Mouse (Mus musculus): ENCODE data around the gene Atl3. TPM values are rescaled to one million over a fixed set of nuclear protein-coding genes. Genes with fewer than 3 reads are reported as not detected.
A peak's percentile ranks its signal among the peaks of the same experiment; 100 is the strongest.

The Atl3 gene
- polyA plus RNA-seq, 1 experiment from 2014 or later: 14.8 TPM

DNA sequence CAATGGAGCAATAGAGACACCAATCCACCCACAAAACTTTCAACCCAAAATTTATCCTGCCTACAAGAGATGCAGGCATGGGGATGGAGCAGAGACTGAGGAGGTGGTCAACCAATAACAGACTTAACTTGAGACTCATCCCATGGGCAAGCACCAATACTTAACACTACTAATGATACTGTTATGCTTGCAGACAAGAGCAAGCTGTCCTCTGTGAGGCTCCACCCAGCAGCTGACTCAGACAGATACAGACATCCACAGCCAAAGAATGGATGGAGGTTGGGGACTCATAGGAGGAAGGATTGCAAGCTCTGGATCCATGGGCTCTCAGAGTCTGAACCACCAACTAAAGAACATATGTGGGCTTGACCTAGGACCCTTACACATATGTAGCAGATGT, 59.6 kb downstream of the Atl3 start:
- H3K9me3 ChIP-seq (replicated peaks; ENCODE audit: low read length): no peaks in the 10 kb centered on the region
- no peak overlapping the region for H3K4me3 ChIP-seq (replicated peaks; ENCODE audit: low read depth, low read length)
- no peak overlapping the region for H3K27ac ChIP-seq
- TF ChIP-seq CTCF (IDR thresholded peaks at IDR 0.05; ENCODE audit: low read depth): no peak
- H3K9ac ChIP-seq (ENCODE audit: low read depth, low read length): no peak overlapping the region
- DNase-seq (ENCODE audit: low spot score): no peak
- no peaks in the 10 kb centered on the region for H3K27me3 ChIP-seq (ENCODE audit: insufficient read depth, low read length)
- no peak for ATAC-seq (replicated peaks; ENCODE audit: low FRiP score, low read depth)
- no peak overlapping the region for H3K4me2 ChIP-seq (ENCODE audit: low read length)
- H3K4me1 ChIP-seq (replicated peaks; ENCODE audit: insufficient read depth, low read length): peaks cover 4% of the 10 kb centered on the region; the same call in 1 of the 2 replicates
- no peaks in the 10 kb centered on the region for H3K36me3 ChIP-seq (ENCODE audit: insufficient read depth, low read length)

DNA sequence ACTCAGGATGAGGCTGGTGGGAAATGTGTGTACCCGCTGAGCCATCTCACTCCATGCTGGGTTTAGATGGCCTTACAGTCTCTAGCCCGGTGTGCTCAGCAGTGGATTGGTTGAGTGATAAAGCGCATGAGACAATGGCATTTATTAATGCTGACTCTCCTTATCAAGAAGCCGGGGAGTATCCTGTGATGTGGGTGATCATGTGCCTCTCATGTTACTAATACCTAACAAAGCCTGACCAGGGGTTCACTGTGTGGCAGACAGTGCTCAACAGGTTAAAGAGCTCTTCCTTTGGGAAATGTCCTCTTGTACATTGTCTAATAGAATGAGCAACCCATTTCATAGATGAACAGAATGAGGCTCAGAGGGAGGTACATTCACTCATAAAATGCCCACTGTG, 61.0 kb downstream of the Atl3 start:
- Histone ChIP-seq H3K4me2 (ENCODE audit: low read length) (no peak overlapping the region), H3K4me1 (replicated peaks; ENCODE audit: insufficient read depth, low read length) (peaks cover 5% of the 10 kb centered on the region; the same call in 1 of the 2 replicates), H3K9ac (ENCODE audit: low read depth, low read length) (no peak overlapping the region), H3K36me3 (ENCODE audit: insufficient read depth, low read length) (no peaks in the 10 kb centered on the region), H3K4me3 (replicated peaks; ENCODE audit: low read depth, low read length) (no peak overlapping the region), H3K9me3 (replicated peaks; ENCODE audit: low read length) (no peaks in the 10 kb centered on the region), H3K27ac (no peak overlapping the region), H3K27me3 (ENCODE audit: insufficient read depth, low read length) (no peaks in the 10 kb centered on the region)
- ATAC-seq (replicated peaks; ENCODE audit: low FRiP score, low read depth) (no peak), DNase-seq (ENCODE audit: low spot score) (no peak)
- 71% methylated on average over 4 of the region's 4 CpGs for WGBS
- no peak for TF ChIP-seq CTCF (IDR thresholded peaks at IDR 0.05; ENCODE audit: low read depth)

DNA sequence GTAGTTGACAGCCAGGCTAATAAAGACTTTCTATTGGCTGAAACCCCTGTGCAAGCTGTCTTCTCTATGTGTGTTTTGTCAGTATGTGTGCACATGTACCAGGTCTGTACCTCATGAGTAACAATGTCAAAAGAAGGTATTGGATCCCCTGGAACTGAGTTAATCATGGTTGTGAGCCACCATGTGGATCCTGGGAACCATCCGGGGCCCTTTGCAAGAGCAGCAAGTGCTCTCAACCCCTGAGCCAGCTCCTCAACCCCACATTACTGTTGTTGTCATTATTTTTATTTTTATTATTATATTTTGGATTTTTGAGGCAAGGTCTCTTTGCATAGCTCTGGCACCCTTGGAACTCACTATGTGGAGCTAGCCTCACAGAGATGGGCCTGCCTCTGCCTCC, 62.8 kb downstream of the Atl3 start:
- no peaks in the 10 kb centered on the region for H3K36me3 ChIP-seq (ENCODE audit: insufficient read depth, low read length)
- H3K9ac ChIP-seq (ENCODE audit: low read depth, low read length): no peak overlapping the region
- H3K27ac ChIP-seq: no peak overlapping the region
- H3K4me2 ChIP-seq (ENCODE audit: low read length): no peak overlapping the region
- no peaks in the 10 kb centered on the region for H3K9me3 ChIP-seq (replicated peaks; ENCODE audit: low read length)
- ATAC-seq (replicated peaks; ENCODE audit: low FRiP score, low read depth): no peak
- 88% methylated on average over 1 of the region's 1 CpGs for WGBS
- DNase-seq (ENCODE audit: low spot score): no peak
- H3K4me1 ChIP-seq (replicated peaks; ENCODE audit: insufficient read depth, low read length): peaks cover 5% of the 10 kb centered on the region; the same call in 1 of the 2 replicates
- no peak overlapping the region for H3K4me3 ChIP-seq (replicated peaks; ENCODE audit: low read depth, low read length)
- no peaks in the 10 kb centered on the region for H3K27me3 ChIP-seq (ENCODE audit: insufficient read depth, low read length)
- TF ChIP-seq CTCF (IDR thresholded peaks at IDR 0.05; ENCODE audit: low read depth): no peak

DNA sequence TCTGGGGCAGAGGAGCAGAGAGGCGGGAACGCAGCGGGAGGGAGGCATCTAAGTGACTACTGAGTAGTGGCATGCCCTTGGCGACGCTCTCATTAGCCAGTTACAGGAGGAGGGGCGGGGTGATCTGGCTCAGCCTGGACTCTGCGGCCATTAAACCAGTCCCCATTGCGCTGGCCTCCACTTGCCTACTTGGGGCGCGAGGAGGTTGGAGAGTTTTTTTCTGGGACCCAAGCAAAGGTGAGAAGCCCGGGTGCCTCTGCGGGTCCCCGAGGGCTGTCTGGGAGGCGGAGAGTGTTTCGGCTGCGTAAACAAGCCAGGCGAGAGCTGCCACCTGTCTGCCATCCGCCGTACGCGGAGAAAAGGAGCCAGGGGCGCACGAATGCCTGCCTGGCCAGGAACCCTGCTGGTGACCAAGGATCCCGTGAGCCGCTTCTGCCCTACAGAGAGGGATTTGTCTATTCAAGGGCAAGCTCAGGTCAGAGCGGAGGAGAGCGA, 63.5 kb downstream of the Atl3 start, which contains the start of gene Pla2g16:
Gene Pla2g16 (plus strand): TSS at position 132 of the 495 bp plus-strand sequence.
- ATAC-seq (replicated peaks; ENCODE audit: low FRiP score, low read depth): peak; percentile 93

DNA sequence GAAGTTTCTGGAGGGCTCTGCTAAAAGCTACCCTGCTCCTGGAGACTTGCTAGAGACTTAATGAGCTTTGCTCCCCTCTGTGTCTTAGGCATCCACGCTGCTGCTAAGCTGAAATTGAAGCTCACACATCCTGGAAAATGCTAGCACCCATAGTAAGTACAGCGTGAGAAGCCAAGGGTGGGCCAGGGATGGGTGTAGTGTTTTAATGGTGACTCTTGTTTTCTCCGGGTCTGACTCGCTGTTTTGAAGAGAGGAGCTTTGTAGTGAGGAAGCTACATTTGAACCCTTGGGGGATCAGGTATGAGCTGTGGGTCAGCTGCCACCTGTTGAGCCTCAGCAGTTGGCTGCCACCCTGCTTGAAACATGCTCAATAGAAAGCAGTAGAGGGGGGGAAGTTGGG, 64.0 kb downstream of the Atl3 start:
- ATAC-seq (replicated peaks; ENCODE audit: low FRiP score, low read depth): no peak
- DNase-seq (ENCODE audit: low spot score): no peak
- H3K36me3 ChIP-seq (ENCODE audit: insufficient read depth, low read length): no peaks in the 10 kb centered on the region
- TF ChIP-seq CTCF (IDR thresholded peaks at IDR 0.05; ENCODE audit: low read depth): no peak
- peak overlapping the region; percentile 55 for H3K4me3 ChIP-seq (replicated peaks; ENCODE audit: low read depth, low read length)
- H3K9ac ChIP-seq (ENCODE audit: low read depth, low read length): peak overlapping the region; percentile 65
- peak overlapping the region; percentile 81 for H3K4me2 ChIP-seq (ENCODE audit: low read length)
- WGBS: 10% methylated on average over 4 of the region's 4 CpGs
- 0 out of 2 replicates have a peak overlapping the region, but pooled peaks have one; percentile 19 for H3K27ac ChIP-seq
- H3K27me3 ChIP-seq (ENCODE audit: insufficient read depth, low read length): no peaks in the 10 kb centered on the region
- no peaks in the 10 kb centered on the region for H3K9me3 ChIP-seq (replicated peaks; ENCODE audit: low read length)
- H3K4me1 ChIP-seq (replicated peaks; ENCODE audit: insufficient read depth, low read length): peaks cover 5% of the 10 kb centered on the region; the same call in 1 of the 2 replicates

More for the DNA sequence above, 63.5 kb downstream of the Atl3 start, which contains the start of gene Pla2g16:
- Histone ChIP-seq H3K27me3 (ENCODE audit: insufficient read depth, low read length) (no peaks in the 10 kb centered on the region), H3K4me1 (replicated peaks; ENCODE audit: insufficient read depth, low read length) (peaks cover 5% of the 10 kb centered on the region; the same call in 1 of the 2 replicates), H3K9me3 (replicated peaks; ENCODE audit: low read length) (no peaks in the 10 kb centered on the region), H3K4me2 (ENCODE audit: low read length) (peak within 1 kb of the TSS; percentile 81), H3K9ac (ENCODE audit: low read depth, low read length) (peak within 1 kb of the TSS; percentile 65), H3K36me3 (ENCODE audit: insufficient read depth, low read length) (no peaks in the 10 kb centered on the region), H3K27ac (0 out of 2 replicates have a peak within 1 kb of the TSS, but pooled peaks have one; percentile 19), H3K4me3 (replicated peaks; ENCODE audit: low read depth, low read length) (peak within 1 kb of the TSS; percentile 55)
- 2% methylated on average over 27 of the region's 27 CpGs for WGBS
- DNase-seq (ENCODE audit: low spot score): peak; percentile 85
- TF ChIP-seq CTCF (IDR thresholded peaks at IDR 0.05; ENCODE audit: low read depth): peak; percentile 33; the same call in 1 of the 2 replicates

DNA sequence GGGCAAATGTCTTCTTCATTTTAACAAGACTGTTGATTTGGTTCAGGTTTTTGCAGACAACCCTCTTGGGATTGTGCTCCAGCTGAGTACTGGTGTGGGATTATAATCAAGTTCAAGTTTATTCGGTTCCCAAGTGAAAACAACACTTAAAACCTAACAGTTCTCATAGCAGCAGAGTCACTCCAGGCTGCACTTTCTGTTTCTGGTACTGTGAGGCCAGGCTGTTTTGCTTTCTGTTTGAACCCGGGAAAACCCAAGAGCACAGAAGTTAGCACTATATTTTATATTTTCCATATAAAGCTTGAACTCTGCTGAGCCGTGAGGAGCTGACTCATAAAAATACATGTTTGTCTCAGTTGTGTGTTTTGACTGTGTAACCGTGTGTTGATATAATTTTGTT, 64.8 kb downstream of the Atl3 start:
- Histone ChIP-seq H3K27me3 (ENCODE audit: insufficient read depth, low read length) (no peaks in the 10 kb centered on the region), H3K4me1 (replicated peaks; ENCODE audit: insufficient read depth, low read length) (peaks cover 5% of the 10 kb centered on the region; the same call in 1 of the 2 replicates), H3K36me3 (ENCODE audit: insufficient read depth, low read length) (no peaks in the 10 kb centered on the region), H3K4me3 (replicated peaks; ENCODE audit: low read depth, low read length) (no peak overlapping the region), H3K27ac (no peak overlapping the region), H3K9ac (ENCODE audit: low read depth, low read length) (no peak overlapping the region), H3K4me2 (ENCODE audit: low read length) (peak overlapping the region; percentile 81; the same call in 1 of the 2 replicates), H3K9me3 (replicated peaks; ENCODE audit: low read length) (no peaks in the 10 kb centered on the region)
- ATAC-seq (replicated peaks; ENCODE audit: low FRiP score, low read depth) (no peak), DNase-seq (ENCODE audit: low spot score) (no peak)
- no peak for TF ChIP-seq CTCF (IDR thresholded peaks at IDR 0.05; ENCODE audit: low read depth)
- WGBS: 71% methylated on average over 4 of the region's 4 CpGs

All from kidney, postnatal 0 days (tissue).